Mouse (Mus musculus): ENCODE measurements around the gene Dusp5.

Dusp5 gene

DNA sequence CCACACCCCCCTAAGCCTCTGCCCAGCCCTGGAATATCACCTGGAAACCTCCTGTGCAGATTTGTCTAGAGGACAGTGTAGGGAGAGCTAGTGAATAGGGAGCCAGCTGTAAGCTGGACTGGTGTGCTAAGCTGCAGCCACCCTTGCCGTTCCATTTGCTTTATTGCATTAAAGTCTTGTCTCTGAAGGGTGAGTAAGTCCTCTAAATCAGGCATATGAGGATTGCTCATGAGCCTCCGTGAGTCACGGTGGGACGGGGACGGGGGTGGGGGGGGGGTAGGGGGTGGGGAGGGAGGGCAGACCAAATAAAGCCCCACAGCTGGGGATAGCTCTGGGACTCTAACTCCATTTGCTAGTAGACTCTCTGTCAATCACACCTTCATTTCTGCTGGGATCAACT lies 14.7 kb downstream of the Dusp5 start:
- no peak for DNase-seq (ENCODE audit: low read depth, low spot score)

DNA sequence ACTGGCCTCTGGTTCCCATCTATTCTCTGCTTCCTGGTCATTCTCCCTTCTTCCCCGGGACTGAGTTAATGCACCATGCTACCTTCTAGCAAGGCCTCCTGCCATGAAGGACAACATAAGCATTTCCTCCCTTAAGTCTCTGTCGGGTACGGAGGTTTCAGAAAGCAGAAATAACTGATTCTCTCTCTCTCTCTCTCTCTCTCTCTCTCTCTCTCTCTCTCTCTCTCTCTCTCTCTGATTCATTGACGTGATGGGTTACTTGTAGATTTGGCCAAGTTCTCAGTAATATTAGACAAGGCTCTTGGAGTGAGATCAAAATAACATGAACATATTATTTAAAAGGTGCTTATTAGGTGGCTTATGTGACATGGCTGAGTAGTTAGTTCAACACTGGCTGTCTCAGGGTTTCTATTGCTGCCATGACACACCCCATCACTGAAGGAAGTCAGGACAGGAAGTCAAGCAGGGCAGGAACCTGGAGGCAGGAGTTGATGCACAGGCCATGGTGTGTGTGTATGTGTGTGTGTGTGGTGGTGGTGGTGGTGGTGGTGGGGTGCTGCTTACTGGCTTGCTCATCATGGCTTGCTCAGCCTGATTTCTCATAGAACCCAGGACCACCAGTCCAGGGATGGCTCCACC lies 16.1 kb downstream of the Dusp5 start:
- DNase-seq (ENCODE audit: low read depth, low spot score) = no peak

GRCm38 (mm10) chr19:53547597-53547996 lies 18.7 kb downstream of the Dusp5 start:
- no peak for DNase-seq (ENCODE audit: low read depth, low spot score)

GRCm38 (mm10) chr19:53550972-53551371 lies 22.1 kb downstream of the Dusp5 start:
- no peak for DNase-seq (ENCODE audit: low read depth, low spot score)

GRCm38 (mm10) chr19:53552216-53552786 lies 23.4 kb downstream of the Dusp5 start:
- DNase-seq (ENCODE audit: low read depth, low spot score) = no peak

GRCm38 (mm10) chr19:53552795-53553194 lies 23.9 kb downstream of the Dusp5 start:
- no peak for DNase-seq (ENCODE audit: low read depth, low spot score)

- DNase-seq (ENCODE audit: low read depth, low spot score) = no peak
Observed at GRCm38 (mm10) chr19:53554402-53554801, 25.5 kb downstream of the Dusp5 start.

DNA sequence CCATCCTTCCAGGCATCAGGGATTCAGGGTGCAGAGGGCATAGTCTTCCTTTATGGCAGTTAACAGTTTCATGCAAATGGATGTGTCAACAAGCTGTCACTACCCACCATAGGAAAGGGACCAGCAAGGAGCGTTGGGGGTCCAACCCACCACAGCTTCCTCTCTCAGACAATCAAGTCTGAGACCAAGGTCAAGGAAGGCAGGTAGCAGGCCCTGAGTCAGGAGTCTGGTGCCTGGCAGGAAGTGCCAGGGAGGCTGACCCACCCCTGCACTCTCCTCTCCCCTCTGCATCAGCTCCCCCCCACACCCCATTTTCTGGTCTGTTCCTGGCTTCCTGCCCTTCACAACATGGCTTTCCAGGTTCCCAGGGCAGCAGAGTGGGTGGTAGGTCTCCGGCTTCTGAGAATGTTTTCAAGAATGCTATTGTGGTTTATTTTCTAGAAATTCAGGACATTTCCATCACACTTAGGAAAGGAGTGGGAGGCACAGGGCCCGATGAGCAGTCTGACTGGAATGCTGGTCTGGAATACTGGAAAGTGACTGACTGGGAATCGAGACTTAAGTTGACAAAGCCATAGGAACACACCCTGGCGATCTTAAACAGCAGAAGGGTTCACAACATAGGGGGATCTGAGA lies 26.2 kb downstream of the Dusp5 start:
- DNase-seq (ENCODE audit: low read depth, low spot score) = no peak

GRCm38 (mm10) chr19:53556841-53557240 lies 27.9 kb downstream of the Dusp5 start:
- no peak for DNase-seq (ENCODE audit: low read depth, low spot score)

DNA sequence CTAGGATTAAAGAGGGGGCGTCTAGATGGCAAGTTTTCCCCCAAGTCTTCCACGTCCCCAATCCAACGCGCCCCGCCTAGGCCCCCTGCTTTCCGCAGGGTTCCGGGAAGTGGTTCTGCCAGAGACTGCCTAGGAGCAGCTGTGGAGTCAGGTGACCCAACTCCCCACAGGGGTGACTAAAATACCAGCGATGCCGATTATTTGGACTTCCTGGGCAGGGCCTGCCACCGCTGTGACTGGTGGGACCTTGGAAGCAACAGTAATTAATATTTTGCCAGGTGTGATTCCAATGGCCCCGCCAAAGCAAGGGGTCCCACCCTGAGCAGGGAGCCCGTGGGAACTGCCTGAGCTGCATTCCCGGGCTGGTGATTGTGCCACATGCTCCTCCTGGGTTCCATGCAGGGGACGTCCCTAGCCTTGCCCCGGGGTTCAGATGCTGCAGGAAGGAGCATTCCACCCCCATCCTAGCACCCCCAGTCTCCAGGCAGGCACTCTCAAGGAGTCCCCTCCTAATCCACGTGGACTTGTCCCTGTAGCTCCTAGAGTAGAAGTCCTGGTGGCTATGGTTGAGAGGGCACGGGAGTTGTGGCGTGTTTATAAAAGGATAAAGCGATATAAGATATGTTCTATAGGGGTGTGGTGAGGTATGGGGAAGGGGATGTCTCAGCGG lies 28.5 kb downstream of the Dusp5 start:
- DNase-seq (ENCODE audit: low read depth, low spot score) = no peak

DNA sequence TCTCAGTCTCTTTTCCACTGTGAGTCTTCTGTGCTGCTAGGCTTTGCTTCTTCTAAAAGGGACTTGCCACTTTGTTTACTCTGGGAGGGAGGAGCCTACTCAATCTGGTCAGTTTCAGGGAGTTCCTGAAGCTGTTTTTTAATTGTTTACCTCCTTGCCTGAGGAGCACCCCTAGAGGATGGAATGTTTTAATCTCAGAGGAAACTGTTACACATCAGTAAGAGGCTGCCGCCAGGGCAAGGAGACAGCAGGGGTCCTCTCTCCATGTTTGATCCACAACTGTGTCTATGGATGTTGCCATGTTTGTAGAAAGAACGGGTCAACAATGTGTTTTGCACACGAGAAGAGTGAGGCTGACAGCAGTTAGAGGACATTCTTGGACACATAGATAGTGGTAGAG lies 31.5 kb downstream of the Dusp5 start:
- DNase-seq (ENCODE audit: low read depth, low spot score) = no peak

DNA sequence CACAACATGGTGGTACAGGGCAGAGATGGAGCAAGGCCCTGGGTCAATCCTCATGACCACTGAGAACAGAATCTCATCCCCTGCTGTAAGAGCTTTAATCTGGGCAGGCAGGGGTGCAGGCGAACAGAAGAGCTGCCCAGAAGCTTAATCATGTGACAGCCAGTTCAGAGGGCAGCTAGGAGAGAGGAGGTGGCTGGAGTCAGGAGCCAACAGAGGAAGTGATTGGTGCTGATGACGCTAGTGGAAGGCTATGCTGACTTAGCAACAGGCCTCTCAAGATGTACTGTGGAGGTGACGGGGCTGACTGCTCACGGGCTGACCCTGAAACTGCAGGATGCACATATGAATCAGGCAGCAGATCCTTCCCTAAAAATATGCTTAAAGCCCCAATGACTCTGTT lies 35.3 kb downstream of the Dusp5 start:
- no peak for DNase-seq (ENCODE audit: low read depth, low spot score)

- DNase-seq (ENCODE audit: low read depth, low spot score) = no peak
Observed at GRCm38 (mm10) chr19:53565565-53566277, 36.8 kb downstream of the Dusp5 start.

GRCm38 (mm10) chr19:53567864-53568263 lies 39.0 kb downstream of the Dusp5 start:
- no peak for DNase-seq (ENCODE audit: low read depth, low spot score)

- DNase-seq (ENCODE audit: low read depth, low spot score) = no peak
Observed at GRCm38 (mm10) chr19:53568553-53568952, 39.6 kb downstream of the Dusp5 start.

GRCm38 (mm10) chr19:53571056-53571455 lies 42.1 kb downstream of the Dusp5 start:
- no peak for DNase-seq (ENCODE audit: low read depth, low spot score)

DNA sequence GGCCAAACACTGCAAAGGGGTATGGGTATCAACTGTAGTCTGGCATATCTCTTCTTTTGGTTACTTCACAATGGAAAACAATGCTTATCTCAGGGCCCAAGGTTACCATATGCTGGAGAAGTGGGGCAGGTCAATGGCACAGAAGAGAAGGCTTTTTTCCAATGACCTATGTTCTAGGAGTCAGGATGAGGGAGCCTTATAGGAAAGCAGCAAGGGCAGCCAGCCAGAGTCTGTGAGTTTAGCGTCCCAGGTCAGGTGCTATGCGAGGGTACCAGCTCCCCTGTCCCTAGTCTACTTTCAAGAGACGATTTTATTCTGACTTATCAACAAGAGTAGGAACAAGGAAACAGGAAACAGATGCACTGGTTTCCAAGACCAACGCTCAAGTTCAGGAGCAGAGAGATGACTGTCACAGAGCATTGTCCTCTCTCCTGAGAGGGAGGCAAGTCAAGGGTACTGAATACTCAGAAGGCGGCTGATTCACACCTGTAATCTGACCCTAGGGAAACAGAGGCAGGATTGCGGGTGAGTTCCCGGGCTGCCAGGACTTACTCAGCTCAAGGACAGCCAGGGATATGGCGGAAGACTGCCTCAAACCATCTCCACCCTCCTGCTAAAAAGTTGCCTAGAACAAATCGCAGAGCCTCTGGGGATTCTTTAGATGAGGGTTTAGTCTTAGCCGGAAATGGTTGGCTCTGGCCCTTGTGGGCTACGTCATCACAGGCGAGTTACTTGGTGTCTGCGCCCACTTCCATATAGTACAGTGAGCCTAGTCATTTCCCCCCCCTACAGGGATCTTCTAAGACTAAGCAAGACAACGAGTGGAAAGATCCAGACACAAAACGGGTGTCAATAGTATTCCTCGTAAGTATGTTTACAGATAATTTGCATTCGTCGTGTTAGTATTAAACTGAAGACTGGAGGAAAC lies 42.9 kb downstream of the Dusp5 start:
- DNase-seq (ENCODE audit: low read depth, low spot score) = no peak

DNA sequence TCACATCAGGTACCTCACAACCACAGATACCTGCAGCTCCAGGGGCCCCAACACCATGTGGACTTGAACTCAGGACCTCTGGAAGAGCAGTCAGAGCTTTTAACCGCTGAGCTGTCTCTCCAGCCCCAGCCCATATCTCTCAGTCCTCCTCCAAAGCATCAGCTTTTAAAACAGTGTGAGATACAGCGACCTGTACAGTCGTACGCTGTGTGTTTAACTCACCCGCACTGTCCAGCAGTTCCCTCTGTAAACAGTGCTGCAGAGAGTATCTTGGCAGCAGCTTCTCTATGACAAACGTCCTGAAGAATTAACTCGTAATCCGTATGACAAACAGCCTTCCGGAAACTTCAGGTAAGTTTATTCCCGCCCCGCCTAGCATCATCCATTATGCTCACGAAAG lies 43.7 kb downstream of the Dusp5 start:
- DNase-seq (ENCODE audit: low read depth, low spot score) = no peak

- DNase-seq (ENCODE audit: low read depth, low spot score) = no peak
Observed at GRCm38 (mm10) chr19:53573151-53573550, 44.2 kb downstream of the Dusp5 start.

GRCm38 (mm10) chr19:53574131-53574530 lies 45.2 kb downstream of the Dusp5 start:
- no peak for DNase-seq (ENCODE audit: low read depth, low spot score)

DNA sequence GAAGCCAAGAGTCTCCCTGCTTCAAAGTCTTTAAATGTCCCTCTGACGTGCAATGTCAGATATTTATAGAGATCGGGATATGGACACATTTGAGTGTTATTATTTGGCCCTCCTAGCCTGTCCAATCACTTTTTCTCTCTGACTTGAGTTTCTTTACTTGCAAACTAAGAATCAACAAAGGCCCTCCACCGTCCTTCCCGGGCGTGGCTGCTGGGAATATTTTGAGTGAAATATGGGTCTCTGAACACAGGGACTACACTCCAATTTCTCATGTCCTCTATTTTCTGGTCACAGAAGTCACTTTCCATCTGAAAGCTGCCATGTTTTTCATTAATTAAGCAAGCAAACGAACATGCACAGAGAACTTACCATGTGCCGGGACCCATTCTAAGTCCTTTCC lies 45.6 kb downstream of the Dusp5 start:
- no peak for DNase-seq (ENCODE audit: low read depth, low spot score)
